Mouse (Mus musculus): ENCODE results near the gene Hif3a. TPM values are rescaled to one million over a fixed set of nuclear protein-coding genes. Genes with fewer than 3 reads are reported as not detected.

The Hif3a gene
- total RNA-seq, 2 experiments from 2014 or later, result not detected

DNA sequence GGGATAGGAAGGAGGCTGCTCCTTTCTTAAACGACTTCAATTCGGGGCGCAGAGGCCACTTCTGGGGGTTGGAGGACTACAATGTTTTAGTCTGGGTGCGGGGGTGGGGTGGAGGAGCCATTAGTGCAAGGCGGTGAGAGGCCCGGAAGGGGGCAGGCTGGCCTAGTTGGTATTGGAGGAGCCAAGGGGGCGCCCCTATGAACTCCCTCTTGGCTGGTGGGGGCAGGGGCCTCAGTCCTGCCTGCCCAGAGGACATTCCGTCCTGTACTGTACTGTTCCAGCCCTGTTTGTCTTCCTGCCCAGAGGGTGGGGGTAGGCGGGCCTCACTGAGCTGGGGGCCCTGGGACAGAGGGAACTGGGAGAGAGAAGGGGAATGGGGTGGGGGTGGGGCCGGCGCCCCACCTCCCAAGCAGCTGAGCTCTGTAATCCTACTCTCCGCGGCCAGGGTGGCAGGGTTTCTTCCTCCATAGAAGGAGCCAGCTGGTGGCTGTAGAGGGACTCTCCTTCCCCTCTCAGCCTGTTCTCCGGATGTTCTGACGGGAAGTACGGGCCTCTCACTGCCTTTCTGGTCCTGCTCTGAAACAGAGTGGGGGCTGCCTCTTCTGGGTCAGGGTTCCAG lies 4.0 kb downstream of the Hif3a start:
- ATAC-seq (replicated peaks; ENCODE audit: low FRiP score, poor library complexity, severe bottlenecking), result no peak

DNA sequence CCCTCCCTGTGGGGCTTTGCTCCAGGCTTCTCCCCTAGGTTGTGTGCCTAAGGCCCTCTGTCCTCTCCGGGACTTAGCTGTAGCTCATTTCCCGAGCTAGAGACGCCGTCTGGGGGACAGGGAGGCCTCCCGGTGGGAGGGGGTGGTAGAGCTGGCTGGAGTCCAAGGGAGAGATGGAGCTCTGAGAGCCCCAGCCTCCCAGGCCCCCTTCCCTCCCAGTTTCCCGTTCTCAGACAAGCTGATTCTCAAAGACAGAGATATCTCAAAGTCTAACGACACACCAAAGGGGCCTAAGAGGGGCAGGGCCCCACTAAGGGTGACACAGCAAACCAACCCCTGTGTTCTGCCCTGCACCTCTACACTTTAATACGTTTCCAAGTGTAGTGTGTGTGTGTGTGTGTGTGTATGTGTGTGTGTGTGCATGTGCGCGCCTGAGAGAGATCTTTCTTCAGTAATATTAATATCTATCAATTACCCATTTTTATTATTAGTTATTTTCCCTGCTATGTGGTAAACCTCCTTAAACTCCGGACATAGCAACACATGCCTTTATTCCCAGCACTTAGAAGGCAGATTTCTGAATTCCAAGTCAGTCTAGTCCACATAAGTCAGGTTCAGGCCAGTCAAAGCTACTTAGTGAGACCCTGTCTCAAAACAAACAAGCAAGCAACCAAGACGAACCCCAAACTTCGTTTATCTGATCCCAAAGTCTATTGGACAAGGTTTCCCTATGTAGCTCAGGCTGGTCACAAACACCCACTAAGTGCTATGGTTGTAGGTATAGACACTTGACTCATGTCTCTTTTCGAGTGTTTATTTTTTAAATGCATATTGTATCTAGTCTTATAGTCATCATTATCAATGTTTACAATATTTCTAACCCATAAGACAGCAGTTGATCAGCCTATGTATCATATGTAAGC lies 5.4 kb downstream of the Hif3a start:
- no peak for ATAC-seq (replicated peaks; ENCODE audit: low FRiP score, poor library complexity, severe bottlenecking)

DNA sequence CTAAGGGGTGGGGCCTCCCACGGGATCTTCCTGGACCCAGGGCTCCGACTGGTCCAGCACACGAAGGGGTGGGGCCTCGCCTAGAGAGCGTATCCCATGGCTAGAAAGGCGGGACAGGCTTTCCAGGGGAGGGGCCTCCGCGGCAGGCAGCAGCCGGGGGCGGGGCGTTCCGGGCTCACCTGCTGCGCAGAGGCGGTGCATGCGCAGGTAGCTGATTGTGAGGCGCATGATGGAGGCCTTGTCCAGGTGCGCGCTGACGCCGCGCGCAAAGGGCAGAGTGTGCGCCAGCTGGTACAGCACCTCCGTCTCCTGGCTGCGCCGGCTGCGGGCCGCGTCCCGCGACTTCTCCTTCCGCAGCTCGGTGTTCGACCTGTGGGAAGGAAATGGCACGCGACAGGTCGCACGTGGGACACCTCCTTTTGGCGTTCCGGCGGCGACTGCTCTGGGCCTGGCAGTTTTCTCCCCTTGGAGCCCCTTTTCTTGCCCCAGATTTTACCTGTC lies 6.1 kb downstream of the Hif3a start:
- ATAC-seq (replicated peaks; ENCODE audit: low FRiP score, poor library complexity, severe bottlenecking), result peak; percentile 95

DNA sequence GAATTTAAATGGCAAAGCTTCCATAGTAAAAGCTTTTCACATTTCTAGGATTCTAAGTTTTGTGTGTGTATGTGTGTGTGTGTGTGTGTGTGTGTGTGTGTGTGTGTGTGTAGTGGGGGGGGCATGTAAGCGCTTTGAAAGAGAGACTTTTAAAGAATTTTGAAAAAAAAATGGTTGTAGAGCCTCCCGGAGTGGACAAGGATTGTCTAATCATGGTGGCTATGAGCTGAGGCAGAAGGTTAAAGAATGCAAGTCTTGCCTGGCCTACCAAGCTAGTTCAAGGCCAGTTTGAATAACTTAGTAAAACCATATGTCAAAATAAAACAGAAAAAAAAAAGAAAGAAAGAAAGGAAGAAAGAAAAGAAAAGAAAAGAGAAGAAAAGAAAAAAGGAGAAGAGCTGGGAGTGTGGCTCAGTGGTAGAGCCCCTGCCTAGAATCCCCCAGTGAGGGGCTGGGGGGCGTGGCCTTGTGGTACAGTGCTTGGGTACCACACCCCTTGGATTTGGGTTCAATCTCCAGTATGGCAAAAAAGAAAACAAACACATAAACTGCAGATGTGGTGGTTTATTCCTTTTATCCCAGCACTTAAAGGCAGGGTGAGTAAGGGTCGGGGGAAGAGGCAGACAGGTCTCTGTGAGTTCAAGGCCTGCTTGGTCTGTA lies 6.8 kb downstream of the Hif3a start:
- ATAC-seq (replicated peaks; ENCODE audit: low FRiP score, poor library complexity, severe bottlenecking), result no peak

DNA sequence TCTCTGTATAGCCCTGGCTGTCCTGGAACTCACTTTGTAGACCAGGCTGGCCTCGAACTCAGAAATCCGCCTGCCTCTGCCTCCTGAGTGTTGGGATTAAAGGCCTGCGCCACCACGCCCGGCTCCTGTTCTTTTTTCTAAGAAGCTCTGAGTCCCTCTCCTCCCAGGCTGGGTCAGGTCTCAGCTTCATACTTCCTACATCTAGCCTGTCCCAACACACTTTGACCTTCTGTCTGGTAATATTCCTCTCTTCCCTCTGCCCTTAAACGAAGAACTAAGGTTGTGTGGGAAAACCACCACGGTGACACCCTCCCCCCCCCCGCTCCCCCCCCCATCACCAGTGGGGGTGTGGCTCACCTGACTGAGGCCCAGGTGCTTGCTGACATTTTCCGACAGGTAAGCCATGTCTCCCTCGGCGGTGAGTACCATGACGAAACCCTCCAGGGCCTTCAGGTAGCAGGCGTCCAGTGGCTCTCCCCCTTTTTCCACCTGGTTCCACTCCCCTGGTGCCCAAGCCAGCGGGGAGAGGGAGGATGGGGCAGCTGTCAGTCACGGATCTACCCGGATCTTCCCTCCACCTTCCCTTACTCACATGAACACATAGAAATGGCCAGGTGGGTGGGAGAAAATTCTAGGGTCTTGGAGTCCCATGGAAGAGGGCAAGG lies 7.8 kb downstream of the Hif3a start:
- no peak for ATAC-seq (replicated peaks; ENCODE audit: low FRiP score, poor library complexity, severe bottlenecking)

DNA sequence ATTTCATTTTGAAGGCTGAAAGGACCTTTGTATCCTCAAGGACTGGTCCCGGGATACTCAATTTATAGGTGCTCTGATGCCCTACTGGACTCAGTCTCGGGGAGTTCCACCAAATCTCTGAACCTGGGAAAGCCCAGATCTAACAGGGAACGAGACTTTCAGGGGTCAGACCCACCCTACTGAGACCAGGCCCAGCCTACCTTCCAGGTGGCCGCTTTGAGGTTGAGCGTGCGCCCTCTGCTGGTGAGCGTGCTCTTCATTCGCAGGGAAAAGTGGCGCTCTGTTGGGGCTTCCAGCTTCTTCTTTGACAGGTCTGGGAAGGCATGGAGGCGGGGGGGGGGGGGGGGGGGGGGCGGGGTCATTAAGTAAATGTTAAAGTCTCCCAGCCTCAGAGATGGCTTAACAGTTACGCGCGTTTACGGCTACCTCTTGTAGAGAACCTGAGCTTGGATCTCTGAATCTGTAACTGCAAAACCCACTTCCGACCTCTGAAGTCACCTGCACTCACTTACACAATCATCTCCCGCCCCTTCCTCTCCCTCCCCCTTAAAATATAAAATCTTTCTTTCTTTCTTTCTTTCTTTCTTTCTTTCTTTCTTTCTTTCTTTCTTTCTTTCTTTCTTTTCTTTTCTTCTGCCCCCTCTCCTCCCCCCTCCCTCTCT lies 11.2 kb downstream of the Hif3a start:
- no peak for ATAC-seq (replicated peaks; ENCODE audit: low FRiP score, poor library complexity, severe bottlenecking)

DNA sequence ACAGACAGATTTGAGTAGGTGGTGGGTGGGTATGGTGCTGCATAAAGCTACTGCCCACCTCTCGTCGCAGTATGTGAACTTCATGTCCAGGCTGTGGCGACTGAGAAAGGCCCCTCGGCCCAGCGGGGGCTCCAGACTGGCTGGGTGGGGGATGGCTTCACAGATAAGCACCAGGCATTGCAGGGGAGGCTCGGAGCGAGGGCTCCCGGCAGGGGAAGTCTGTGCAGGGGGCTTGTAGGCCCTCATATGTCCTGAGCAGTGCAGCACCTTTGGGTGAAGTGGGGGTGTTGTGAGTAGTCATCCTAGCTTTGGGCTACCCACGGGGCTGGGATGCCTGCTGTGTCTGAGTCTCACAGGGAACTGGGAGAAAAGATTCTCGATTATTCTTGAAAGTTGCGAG lies 11.7 kb downstream of the Hif3a start:
- no peak for ATAC-seq (replicated peaks; ENCODE audit: low FRiP score, poor library complexity, severe bottlenecking)

DNA sequence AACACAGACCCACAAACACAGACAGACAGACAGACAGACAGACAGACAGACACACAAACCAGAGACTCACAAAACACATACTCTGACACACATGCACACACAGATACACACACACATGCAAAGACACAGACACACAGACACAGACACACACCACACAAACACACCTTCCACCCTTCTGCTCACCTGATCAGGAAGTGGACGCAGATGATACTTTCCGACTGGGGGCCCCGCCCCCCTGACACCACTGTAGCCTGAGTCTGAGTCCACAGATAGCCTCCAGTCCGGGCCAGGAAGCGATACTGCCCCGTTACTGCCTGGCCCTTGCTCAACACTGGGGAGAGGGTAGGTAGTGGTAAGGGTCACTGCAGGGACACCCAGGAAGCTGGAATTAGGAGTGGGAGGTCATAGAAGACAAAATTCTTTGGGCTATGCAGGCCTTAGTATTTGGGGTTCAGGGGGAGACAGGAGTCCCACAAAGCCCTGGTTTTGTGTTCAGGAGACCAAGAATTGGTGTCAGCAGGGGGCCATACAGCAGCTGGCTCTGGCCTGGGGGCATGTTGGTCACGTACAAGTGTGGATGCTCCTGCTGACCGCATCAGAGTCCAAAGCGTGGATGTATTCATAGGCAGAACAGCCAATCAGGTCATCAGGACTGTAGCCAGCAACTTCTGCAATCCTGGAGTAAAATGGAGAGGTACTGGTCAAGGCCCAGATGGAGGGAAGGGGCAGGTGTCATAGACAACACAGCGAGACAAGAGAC lies 13.6 kb downstream of the Hif3a start:
- no peak for ATAC-seq (replicated peaks; ENCODE audit: low FRiP score, poor library complexity, severe bottlenecking)

DNA sequence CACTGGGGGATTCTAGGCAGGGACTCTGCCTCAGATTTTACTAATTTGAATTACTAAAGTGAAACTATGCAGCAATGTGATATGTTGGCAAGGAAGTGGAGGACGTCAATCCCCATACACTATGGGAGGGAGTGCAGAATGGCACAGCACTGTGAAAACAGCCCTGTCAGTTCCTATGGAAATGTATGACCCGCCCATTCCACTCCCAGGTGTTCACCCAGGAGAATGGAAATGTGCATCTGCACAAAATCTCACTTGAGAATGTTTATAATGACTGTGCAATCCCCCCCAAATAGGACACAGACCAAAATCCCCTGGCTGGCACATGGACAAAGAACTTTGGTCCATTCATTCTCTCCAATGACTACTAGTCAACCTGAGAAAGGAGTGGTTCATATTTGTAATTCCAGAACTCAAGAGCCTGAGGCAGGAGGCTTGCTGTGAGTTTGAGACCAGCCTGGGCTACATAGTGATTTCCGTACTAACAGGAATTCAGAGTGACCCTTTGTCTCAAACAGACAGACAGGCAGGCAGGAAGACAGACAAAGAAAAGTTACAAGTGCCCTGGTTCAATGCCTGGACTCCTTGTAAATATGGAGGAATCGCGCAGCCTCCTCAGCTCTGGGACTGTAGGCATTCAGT lies 15.1 kb downstream of the Hif3a start:
- no peak for ATAC-seq (replicated peaks; ENCODE audit: low FRiP score, poor library complexity, severe bottlenecking)

DNA sequence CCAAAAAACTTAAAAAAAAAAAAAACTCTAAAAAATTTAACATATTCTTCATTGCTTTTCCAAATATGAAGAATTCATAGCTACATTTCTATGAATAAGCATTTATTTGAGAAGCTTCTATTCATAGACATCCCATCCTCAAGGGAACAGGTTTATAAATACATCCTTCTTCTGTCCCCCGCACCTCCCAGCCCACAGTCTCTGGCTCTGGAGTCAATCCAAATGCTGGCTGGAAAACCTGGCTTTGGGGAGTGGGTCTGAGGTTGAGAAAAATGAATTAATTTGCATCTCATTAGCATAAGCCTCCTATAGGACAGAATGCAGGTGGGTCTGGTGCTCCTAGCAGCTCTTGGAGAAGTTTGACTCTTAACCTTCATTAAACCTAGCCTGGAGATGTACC lies 16.5 kb downstream of the Hif3a start:
- ATAC-seq (replicated peaks; ENCODE audit: low FRiP score, poor library complexity, severe bottlenecking), result no peak

DNA sequence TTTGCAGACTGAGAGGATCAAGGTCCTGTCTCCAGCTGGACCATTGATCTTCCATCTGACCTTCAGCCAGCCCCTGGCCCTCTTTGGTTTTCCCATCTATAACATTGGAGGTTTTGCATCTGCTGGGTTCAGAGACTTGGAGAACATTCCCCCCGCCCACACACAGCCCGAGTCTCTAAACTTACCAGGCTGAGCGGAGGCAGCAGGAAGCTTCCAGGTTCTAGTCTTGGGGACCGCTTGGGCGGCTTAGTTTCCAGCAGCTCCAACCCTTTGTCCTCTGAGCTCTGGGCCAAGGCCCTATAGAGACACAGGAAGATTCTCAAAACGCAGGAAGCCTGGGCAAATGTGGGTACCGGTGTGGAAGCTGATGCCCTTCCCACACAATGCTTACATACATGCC lies 22.9 kb downstream of the Hif3a start:
- ATAC-seq (replicated peaks; ENCODE audit: low FRiP score, poor library complexity, severe bottlenecking), result no peak

DNA sequence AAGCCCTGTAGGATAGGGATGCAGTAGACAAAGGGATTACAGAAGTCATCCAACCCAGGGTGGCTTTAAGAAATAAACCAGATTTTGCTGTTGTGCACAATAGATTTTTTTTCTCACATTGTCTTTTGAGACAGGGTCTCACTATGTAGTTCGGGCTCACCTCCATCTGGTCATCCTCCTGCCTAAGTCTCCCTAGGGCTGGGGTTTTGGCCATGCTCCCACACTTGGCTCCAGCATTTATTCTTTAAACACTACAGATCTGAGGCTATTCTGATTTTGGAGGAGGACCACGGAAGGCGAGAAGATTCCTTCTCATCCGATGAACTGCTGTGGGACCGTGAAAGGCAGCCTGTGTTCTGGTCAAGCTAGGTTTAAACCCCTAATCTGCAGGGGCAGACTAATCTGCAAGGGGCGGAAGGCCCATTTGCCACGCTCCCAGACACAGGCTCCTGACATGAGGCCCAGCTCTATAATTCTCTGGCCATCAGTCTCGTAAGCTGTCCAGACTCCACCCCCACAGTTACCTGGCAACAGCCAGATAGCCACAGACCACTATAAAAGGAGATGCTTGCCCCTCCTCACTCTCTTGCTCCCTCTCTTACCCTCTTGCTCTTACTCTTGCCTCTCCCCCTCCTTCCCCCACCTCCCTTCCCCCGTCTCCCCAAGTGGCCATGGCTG lies 24.1 kb downstream of the Hif3a start:
- ATAC-seq (replicated peaks; ENCODE audit: low FRiP score, poor library complexity, severe bottlenecking), result no peak

DNA sequence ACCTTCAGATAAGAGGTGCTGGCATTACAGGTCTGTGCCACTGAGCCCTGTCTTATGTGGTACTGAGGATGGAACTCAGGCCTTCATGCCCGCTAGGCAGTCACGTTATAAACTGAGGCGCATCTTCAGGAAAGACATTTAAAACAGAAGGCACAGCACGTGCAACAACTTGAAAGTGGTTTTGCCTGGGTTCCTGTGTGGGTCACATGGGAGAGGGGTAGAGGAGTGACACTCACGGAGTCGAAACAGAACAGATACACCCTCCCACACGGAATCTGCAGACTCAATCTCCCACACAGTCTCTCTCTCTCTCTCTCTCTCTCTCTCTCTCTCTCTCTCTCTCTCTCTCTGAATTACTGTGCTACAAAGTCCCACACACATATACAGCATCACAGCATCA lies 32.0 kb downstream of the Hif3a start:
- no peak for ATAC-seq (replicated peaks; ENCODE audit: low FRiP score, poor library complexity, severe bottlenecking)

DNA sequence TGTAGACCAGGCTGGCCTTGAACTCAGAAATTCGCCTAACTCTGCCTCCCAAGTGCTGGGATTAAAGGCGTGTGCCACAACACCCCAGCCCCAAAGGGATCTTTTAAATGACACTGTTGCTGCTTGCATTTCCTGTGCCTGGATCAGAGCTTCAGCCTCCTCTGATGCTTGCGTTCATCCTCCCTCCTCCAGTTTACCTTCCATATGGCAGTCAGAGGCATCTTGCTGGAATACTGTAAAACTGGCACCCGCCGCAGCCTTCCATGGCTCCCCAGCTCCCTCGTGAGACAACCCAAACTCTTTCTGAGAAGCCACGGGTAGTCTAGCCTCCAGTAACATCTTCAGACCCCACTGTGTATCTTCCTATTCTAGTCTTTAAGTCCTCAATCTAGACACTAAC lies 33.3 kb downstream of the Hif3a start:
- ATAC-seq (replicated peaks; ENCODE audit: low FRiP score, poor library complexity, severe bottlenecking), result no peak

DNA sequence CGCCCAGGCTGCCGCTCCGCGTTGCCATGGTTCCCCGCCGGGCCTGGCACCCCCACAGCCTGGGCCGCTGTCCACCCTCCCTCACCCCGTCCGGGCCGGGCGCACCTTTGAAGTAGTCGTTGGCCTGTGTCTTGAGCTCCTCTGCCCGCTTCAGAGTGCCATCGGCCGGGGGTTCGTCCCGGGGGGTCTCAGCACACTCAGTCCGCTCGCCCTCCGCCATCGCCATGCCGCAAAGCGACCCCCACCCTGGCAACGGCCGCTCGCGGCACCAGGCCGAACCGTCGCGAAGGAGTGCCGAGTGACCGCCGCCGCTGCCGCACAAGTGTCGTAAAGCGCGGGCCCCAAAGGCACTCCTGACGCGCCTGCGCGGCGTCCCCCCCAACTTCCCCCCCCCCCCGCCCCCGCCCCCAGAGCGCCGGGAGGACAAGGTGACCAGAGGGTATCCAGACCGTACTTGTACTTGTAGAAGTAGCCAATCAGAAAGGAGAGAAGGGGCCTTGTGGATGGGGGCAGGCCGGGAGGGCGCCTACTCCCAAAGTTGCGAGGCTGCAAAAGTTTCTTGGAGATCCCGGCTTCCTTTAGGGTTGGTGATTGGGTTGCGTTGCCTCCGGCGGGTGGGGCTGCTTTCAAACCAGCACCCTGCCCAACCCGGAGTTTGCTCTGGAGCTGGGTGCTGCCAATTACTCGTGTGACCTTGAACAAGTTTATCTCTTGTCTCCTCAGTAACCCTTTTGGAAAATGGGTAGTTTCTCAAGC lies 34.5 kb downstream of the Hif3a start, which contains the start of gene Ppp5c:
Ppp5c (minus strand) TSS at position 337 of the 756 bp plus-strand sequence.
- peak; percentile 77 for ATAC-seq (replicated peaks; ENCODE audit: low FRiP score, poor library complexity, severe bottlenecking)

DNA sequence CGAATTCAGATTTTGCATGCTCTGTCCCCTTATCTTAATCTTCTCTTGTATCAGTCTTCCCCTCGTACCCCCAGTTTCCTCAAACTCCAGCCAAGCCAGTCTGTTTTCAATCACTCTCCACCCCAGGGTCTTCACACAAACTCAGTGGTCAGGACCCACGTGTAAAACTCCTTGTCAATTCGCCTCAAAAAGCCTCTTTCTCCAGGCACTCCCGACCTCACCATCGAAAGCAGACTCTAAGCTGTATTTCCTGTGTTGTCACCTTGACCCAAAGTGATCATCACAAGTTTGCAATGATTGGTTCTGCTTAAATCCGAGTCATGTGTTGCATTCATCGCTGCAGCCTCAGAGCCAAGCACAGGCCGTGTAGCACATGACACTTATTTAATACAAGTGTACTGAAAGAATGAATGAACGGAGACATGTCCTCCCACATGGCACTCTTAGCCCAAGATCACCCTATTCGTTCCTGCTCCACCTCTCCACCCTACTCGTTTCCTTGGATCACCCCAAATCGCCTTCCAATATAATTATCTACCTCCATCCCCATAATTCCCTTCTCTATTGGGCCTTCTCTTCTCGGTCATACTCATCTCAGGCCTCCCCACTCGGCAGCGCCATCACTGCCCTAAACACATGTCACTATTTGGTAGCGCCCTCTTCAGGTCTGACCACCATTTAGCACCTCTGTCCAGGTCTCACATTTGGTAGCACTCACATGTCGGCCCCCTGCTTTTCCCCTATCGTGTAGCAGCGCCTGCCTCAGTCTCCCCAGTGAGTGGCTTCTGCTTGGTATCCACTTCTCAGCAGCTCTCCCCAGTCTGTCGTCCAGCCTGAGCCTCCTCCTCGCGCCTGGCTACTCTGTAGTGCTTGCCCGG lies 35.3 kb downstream of the Hif3a start:
- peak; percentile 69 for ATAC-seq (replicated peaks; ENCODE audit: low FRiP score, poor library complexity, severe bottlenecking)

All from erythroid progenitor cell, adult 5-6 weeks (primary cell).